Mouse (Mus musculus): ENCODE measurements around the gene Pigr. TPM values are rescaled to one million over a fixed set of nuclear protein-coding genes. Genes with fewer than 3 reads are reported as not detected.

Gene Pigr
- polyA plus RNA-seq, 1 experiment from 2014 or later, result not detected

- no peaks in the 10 kb centered on the region for H3K9me3 ChIP-seq
- no peaks in the 10 kb centered on the region for H3K27me3 ChIP-seq (replicated peaks)
- no peaks in the 10 kb centered on the region for H3K4me1 ChIP-seq
- no peak overlapping the region for H3K27ac ChIP-seq (replicated peaks)
- H3K36me3 ChIP-seq, result no peaks in the 10 kb centered on the region
- H3K4me3 ChIP-seq, result no peak overlapping the region
- ATAC-seq (ENCODE audit: extremely low read depth, insufficient number of reproducible peaks, low FRiP score, low TSS enrichment), result no peak
- WGBS, result 81% methylated on average over 4 of the region's 4 CpGs
- no peak overlapping the region for H3K9ac ChIP-seq
- no peak overlapping the region for H3K4me2 ChIP-seq
Observed at GRCm38 (mm10) chr1:130857456-130857855, 31.0 kb downstream of the Pigr start.

GRCm38 (mm10) chr1:130864238-130864637 is 37.8 kb downstream of the Pigr start:
- H3K9me3 ChIP-seq, result no peaks in the 10 kb centered on the region
- no peaks in the 10 kb centered on the region for H3K27me3 ChIP-seq (replicated peaks)
- ATAC-seq (ENCODE audit: extremely low read depth, insufficient number of reproducible peaks, low FRiP score, low TSS enrichment), result no peak
- H3K9ac ChIP-seq, result no peak overlapping the region
- H3K4me2 ChIP-seq, result no peak overlapping the region
- 65% methylated on average over 4 of the region's 4 CpGs for whole genome bisulfite sequencing
- no peak overlapping the region for H3K27ac ChIP-seq (replicated peaks)
- no peak overlapping the region for H3K4me3 ChIP-seq
- no peaks in the 10 kb centered on the region for H3K36me3 ChIP-seq
- no peaks in the 10 kb centered on the region for H3K4me1 ChIP-seq

DNA sequence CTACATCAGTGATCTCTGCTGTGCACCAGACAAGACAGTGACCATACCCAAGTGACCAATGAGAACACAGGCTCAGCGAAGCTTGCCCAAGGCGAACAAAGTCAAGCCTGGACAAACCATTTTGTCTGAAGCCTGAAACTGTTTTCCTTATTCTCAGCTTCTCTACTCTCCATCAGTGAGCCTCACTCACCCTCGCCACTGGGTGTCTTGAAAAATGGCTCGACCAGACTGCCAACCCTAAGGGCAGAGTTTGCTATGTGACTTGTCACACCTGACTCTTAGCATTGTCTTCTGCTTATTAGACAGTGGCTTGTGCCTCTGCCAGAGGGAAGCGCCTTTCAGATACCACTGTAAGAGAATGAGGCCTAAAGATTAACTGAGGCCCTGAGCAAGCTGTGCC is 38.3 kb downstream of the Pigr start:
- Histone ChIP-seq H3K27ac (replicated peaks) (no peak overlapping the region), H3K9me3 (no peaks in the 10 kb centered on the region), H3K36me3 (no peaks in the 10 kb centered on the region), H3K9ac (no peak overlapping the region), H3K4me1 (no peaks in the 10 kb centered on the region), H3K4me3 (no peak overlapping the region), H3K4me2 (no peak overlapping the region), H3K27me3 (replicated peaks) (no peaks in the 10 kb centered on the region)
- 82% methylated on average over 5 of the region's 5 CpGs for WGBS
- no peak for ATAC-seq (ENCODE audit: extremely low read depth, insufficient number of reproducible peaks, low FRiP score, low TSS enrichment)

- H3K4me1 ChIP-seq, result no peaks in the 10 kb centered on the region
- no peak within 1 kb of the TSS for H3K9ac ChIP-seq
- H3K27me3 ChIP-seq (replicated peaks), result no peaks in the 10 kb centered on the region
- 71% methylated on average over 7 of the region's 7 CpGs for WGBS
- no peaks in the 10 kb centered on the region for H3K9me3 ChIP-seq
- no peak within 1 kb of the TSS for H3K4me2 ChIP-seq
- no peak within 1 kb of the TSS for H3K4me3 ChIP-seq
- no peak for ATAC-seq (ENCODE audit: extremely low read depth, insufficient number of reproducible peaks, low FRiP score, low TSS enrichment)
- H3K36me3 ChIP-seq, result no peaks in the 10 kb centered on the region
- H3K27ac ChIP-seq (replicated peaks), result no peak within 1 kb of the TSS
Observed at GRCm38 (mm10) chr1:130865541-130866221, 39.2 kb downstream of the Pigr start, which contains the start of gene Fcmr. Gene Fcmr, plus strand, starts transcription at chr1:130865669.

- Histone ChIP-seq H3K4me2 (no peak overlapping the region), H3K9me3 (no peaks in the 10 kb centered on the region)
Observed at GRCm38 (mm10) chr1:130872912-130873311, 46.4 kb downstream of the Pigr start.

DNA sequence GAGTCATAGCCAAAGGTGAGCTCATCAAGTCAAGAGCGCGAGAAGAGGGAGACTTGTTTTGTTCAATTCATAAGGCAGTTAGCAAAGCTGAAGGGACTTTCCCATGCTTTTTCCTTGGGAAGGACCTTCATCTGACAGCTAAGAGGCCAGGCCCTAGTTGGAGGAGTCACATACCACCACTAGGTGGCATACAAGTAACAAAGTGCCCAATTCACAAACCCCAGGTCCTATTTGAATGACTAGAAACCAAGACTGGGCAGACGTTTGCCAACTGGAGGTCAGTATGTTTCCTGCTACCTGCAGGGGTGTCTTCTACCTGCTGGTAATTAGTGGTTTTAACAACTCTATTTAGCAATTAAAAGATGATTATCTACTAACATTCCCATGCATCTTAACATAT is 48.7 kb downstream of the Pigr start:
- no peak overlapping the region for H3K27ac ChIP-seq (replicated peaks)
- H3K36me3 ChIP-seq, result no peaks in the 10 kb centered on the region
- no peak overlapping the region for H3K4me2 ChIP-seq
- WGBS, result 44% methylated on average over 3 of the region's 3 CpGs
- peaks cover 8% of the 10 kb centered on the region; the same call in 1 of the 2 replicates for H3K4me1 ChIP-seq
- no peak overlapping the region for H3K9ac ChIP-seq
- H3K27me3 ChIP-seq (replicated peaks), result peaks cover 36% of the 10 kb centered on the region
- H3K9me3 ChIP-seq, result no peaks in the 10 kb centered on the region
- no peak for ATAC-seq (ENCODE audit: extremely low read depth, insufficient number of reproducible peaks, low FRiP score, low TSS enrichment)
- H3K4me3 ChIP-seq, result no peak overlapping the region

More at GRCm38 (mm10) chr1:130872912-130873311, 46.4 kb downstream of the Pigr start:
- no peak overlapping the region for H3K9ac ChIP-seq
- no peak overlapping the region for H3K4me3 ChIP-seq
- no peak for ATAC-seq (ENCODE audit: extremely low read depth, insufficient number of reproducible peaks, low FRiP score, low TSS enrichment)
- H3K27me3 ChIP-seq (replicated peaks), result peaks cover 17% of the 10 kb centered on the region
- WGBS, result 80% methylated on average over 2 of the region's 2 CpGs
- H3K36me3 ChIP-seq, result no peaks in the 10 kb centered on the region
- H3K4me1 ChIP-seq, result peaks cover 2% of the 10 kb centered on the region; the same call in 1 of the 2 replicates
- H3K27ac ChIP-seq (replicated peaks), result no peak overlapping the region

DNA sequence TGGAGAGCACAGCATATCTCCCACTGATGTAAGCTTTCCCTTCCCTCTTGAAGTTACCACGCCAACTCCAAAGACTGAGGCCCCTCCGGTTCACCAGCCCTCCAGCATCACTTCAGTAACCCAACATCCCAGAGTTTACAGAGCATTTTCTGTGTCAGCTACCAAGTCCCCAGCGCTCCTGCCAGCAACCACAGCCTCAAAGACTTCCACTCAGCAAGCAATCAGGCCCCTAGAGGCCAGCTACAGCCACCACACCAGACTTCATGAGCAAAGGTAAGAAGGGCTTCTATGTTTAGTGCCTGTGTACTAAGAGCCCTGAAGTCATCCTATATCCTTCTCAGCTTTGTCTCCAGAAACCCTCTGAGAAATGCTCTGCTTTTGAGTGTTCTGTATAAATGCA is 49.4 kb downstream of the Pigr start:
- Histone ChIP-seq H3K27ac (replicated peaks) (no peak overlapping the region), H3K36me3 (no peaks in the 10 kb centered on the region), H3K4me1 (peaks cover 8% of the 10 kb centered on the region; the same call in 1 of the 2 replicates), H3K4me2 (no peak overlapping the region), H3K27me3 (replicated peaks) (peaks cover 37% of the 10 kb centered on the region), H3K4me3 (no peak overlapping the region), H3K9ac (no peak overlapping the region), H3K9me3 (no peaks in the 10 kb centered on the region)
- 62% methylated on average over 3 of the region's 3 CpGs for WGBS
- no peak for ATAC-seq (ENCODE audit: extremely low read depth, insufficient number of reproducible peaks, low FRiP score, low TSS enrichment)

DNA sequence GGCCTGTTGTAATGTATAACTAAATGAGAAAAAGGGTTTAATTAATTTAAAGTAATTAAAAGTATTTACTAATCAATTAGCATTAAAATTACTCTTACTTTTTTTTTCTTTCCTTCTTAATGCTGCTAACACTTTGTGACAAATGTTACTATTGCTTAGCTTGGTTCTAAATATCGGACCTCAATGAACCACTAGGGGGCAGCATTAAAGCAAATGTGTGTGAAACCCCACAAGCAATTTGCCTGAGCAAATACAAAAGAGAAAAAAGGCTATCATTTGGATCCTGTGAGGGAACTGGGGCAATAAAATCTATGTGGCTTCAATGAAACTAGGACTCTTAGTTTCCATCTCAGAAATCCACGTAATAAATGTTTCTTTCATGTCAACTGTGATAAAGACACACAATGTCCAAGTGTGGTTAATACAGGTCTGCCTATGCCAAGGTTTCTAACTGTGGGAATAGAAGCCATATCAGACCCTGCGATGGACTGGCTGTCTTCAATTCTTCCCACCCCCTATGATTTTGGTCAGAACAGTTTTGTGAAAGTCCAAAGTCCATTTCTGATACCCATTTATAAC is 50.5 kb downstream of the Pigr start:
- 16% methylated on average over 3 of the region's 3 CpGs for WGBS
- H3K27ac ChIP-seq (replicated peaks), result no peak overlapping the region
- ATAC-seq (ENCODE audit: extremely low read depth, insufficient number of reproducible peaks, low FRiP score, low TSS enrichment), result no peak
- H3K4me1 ChIP-seq, result peaks cover 8% of the 10 kb centered on the region; the same call in 1 of the 2 replicates
- H3K27me3 ChIP-seq (replicated peaks), result peaks cover 37% of the 10 kb centered on the region
- no peak overlapping the region for H3K4me3 ChIP-seq
- no peak overlapping the region for H3K9ac ChIP-seq
- no peak overlapping the region for H3K4me2 ChIP-seq
- H3K36me3 ChIP-seq, result no peaks in the 10 kb centered on the region
- no peaks in the 10 kb centered on the region for H3K9me3 ChIP-seq

GRCm38 (mm10) chr1:130877889-130878614 is 51.6 kb downstream of the Pigr start:
- ATAC-seq (ENCODE audit: extremely low read depth, insufficient number of reproducible peaks, low FRiP score, low TSS enrichment), result no peak
- Histone ChIP-seq H3K4me1 (peaks cover 8% of the 10 kb centered on the region; the same call in 1 of the 2 replicates), H3K27ac (replicated peaks) (no peak overlapping the region), H3K27me3 (replicated peaks) (peaks cover 37% of the 10 kb centered on the region), H3K4me2 (peak overlapping the region; percentile 88), H3K9me3 (no peaks in the 10 kb centered on the region), H3K36me3 (no peaks in the 10 kb centered on the region), H3K4me3 (peak overlapping the region; percentile 57), H3K9ac (peak overlapping the region; percentile 73)
- 2% methylated on average over 43 of the region's 43 CpGs for WGBS

GRCm38 (mm10) chr1:130879927-130880326 is 53.4 kb downstream of the Pigr start:
- no peak overlapping the region for H3K27ac ChIP-seq (replicated peaks)
- H3K4me3 ChIP-seq, result no peak overlapping the region
- H3K9ac ChIP-seq, result no peak overlapping the region
- peaks cover 8% of the 10 kb centered on the region; the same call in 1 of the 2 replicates for H3K4me1 ChIP-seq
- no peak overlapping the region for H3K4me2 ChIP-seq
- no peaks in the 10 kb centered on the region for H3K36me3 ChIP-seq
- 78% methylated on average over 7 of the region's 7 CpGs for WGBS
- peaks cover 37% of the 10 kb centered on the region for H3K27me3 ChIP-seq (replicated peaks)
- H3K9me3 ChIP-seq, result no peaks in the 10 kb centered on the region
- no peak for ATAC-seq (ENCODE audit: extremely low read depth, insufficient number of reproducible peaks, low FRiP score, low TSS enrichment)

DNA sequence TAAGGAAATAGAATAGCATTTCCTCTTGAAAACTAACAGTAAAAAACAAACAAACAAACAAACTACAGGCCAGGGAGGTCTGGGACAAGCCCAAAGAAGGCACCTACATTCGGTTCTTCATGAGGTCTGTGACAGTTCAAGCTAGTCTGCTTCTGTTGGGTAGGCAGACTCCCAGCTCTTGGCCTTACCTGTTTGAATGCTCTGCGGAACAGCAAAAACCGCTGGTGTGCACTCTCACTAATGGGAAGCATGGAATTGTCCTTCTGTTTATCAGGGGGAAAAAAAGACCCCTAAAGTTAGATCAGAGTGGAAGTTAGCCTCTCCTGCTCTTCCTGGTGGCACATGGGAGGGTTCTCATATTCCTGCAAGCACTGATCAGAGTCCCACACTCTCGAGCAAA is 56.7 kb downstream of the Pigr start:
- peaks cover 4% of the 10 kb centered on the region; the same call in 1 of the 2 replicates for H3K4me1 ChIP-seq
- no peak overlapping the region for H3K9ac ChIP-seq
- no peak overlapping the region for H3K4me2 ChIP-seq
- no peak overlapping the region for H3K4me3 ChIP-seq
- H3K36me3 ChIP-seq, result no peaks in the 10 kb centered on the region
- no peak overlapping the region for H3K27ac ChIP-seq (replicated peaks)
- peaks cover 42% of the 10 kb centered on the region for H3K27me3 ChIP-seq (replicated peaks)
- WGBS, result 75% methylated on average over 4 of the region's 4 CpGs
- ATAC-seq (ENCODE audit: extremely low read depth, insufficient number of reproducible peaks, low FRiP score, low TSS enrichment), result no peak
- no peaks in the 10 kb centered on the region for H3K9me3 ChIP-seq

All from heart, embryonic 13.5 days (tissue).